Mouse (Mus musculus) ES-Bruce4 (cell line): ENCODE measurements around the gene Rtn3. TPM values are rescaled to one million over a fixed set of nuclear protein-coding genes. Genes with fewer than 3 reads are reported as not detected.

Experiments used
- H3K27ac ChIP-seq: 2 replicates; pipeline ENCODE4 v1.5.1; 2012; ENCODE audit warnings: low read length, inconsistent platforms; ENCODE audit not compliant: insufficient read depth
- H3K27me3 ChIP-seq: 2 replicates; pipeline ENCODE4 v1.6.1; 2012; ENCODE audit warnings: mild to moderate bottlenecking, low read length, inconsistent platforms; ENCODE audit not compliant: control insufficient read depth, poor library complexity, insufficient read depth, severe bottlenecking
- H3K36me3 ChIP-seq: 2 replicates; pipeline ENCODE4 v1.6.1; 2012; ENCODE audit warnings: inconsistent platforms, mild to moderate bottlenecking, low read length, moderate library complexity; ENCODE audit not compliant: control insufficient read depth, poor library complexity, insufficient read depth, severe bottlenecking
- H3K4me1 ChIP-seq: one replicate; pipeline ENCODE4 v1.8.1; 2011; ENCODE audit warnings: low read length; ENCODE audit not compliant: control insufficient read depth, insufficient read depth
- H3K4me3 ChIP-seq: 2 replicates; pipeline ENCODE4 v1.5.1; 2011; ENCODE audit warnings: low read depth, mild to moderate bottlenecking, low read length
- H3K9ac ChIP-seq: 2 replicates; pipeline ENCODE4 v1.6.1; 2012; ENCODE audit warnings: low read depth, mild to moderate bottlenecking, inconsistent platforms; ENCODE audit not compliant: poor library complexity, severe bottlenecking
- H3K9me3 ChIP-seq: replicated peaks from 2 replicates; pipeline ENCODE4 v1.6.1; 2012; ENCODE audit warnings: mild to moderate bottlenecking, low read length, inconsistent platforms; ENCODE audit not compliant: control insufficient read depth, poor library complexity, insufficient read depth, severe bottlenecking
- CTCF ChIP-seq: IDR thresholded peaks from one replicate; pipeline ENCODE4 v1.8.1; 2011; ENCODE audit warnings: low read depth, low read length
- EP300 ChIP-seq: IDR thresholded peaks from 2 replicates; pipeline ENCODE4 v1.6.1; 2011; ENCODE audit warnings: low read depth, low read length; ENCODE audit not compliant: insufficient read depth
- POLR2A ChIP-seq: IDR thresholded peaks from one replicate; pipeline ENCODE4 v1.8.1; 2011; ENCODE audit warnings: low read length; ENCODE audit not compliant: insufficient read depth
- polyA plus RNA-seq: library from polyadenylated mRNA; stranded (reverse); fragments of >200 nt; gene quantifications from 2 replicates; pipeline ENCODE4 v1.2.4, GENCODE M21; 2011; ENCODE audit warnings: low read depth; ENCODE audit not compliant: missing spikeins, insufficient read depth, insufficient read length

The Rtn3 gene
- polyA plus RNA-seq, 1 experiment = 162 TPM

DNA sequence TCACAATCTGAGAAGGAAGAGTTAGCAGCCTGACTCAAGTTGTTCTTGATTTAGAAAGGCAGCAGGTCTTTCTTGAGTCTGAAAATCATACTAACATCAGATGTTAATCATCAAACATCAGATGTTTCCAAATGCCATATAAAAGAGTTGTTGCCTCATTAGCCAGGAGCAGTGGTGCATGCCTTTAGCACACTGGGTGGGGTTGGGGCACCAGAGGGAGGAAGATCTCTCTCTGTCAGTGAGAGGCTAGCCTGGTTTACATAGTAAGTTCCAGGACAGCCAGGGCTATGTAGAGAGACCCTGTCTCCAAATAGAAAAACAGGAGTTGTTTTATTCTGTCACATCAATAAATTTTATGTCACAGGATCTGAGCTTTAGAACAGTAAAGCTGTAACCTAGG, 24.2 kb downstream of the Rtn3 start:
- TF ChIP-seq CTCF (no peak), POLR2A (no peak), EP300 (no peak)
- Histone ChIP-seq H3K9me3 (no peaks in the 10 kb centered on the region), H3K36me3 (peaks cover 5% of the 10 kb centered on the region), H3K27me3 (no peaks in the 10 kb centered on the region), H3K4me3 (no peak overlapping the region), H3K9ac (no peak overlapping the region), H3K4me1 (no peaks in the 10 kb centered on the region), H3K27ac (no peak overlapping the region)

DNA sequence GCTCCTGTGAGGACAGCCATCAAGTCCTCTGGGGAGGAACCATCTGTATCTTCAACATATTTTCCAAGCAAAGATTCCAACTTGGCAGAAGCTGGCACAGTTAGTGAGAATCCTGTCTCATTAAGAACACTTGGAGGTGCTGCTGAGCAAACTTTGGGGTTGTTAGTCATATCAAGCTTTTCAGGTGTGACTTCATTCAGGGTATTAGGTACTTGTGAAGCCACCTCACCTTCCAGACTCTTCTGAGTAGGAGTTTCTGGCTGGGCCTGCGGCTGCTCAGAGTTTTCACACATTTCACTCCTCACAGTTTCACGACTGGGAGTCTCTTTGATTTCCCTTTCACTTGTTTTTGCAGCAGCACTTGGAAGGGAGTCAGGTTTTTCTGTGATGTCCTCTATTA, 26.3 kb downstream of the Rtn3 start:
- no peaks in the 10 kb centered on the region for H3K4me1 ChIP-seq
- no peaks in the 10 kb centered on the region for H3K9me3 ChIP-seq
- no peak overlapping the region for H3K9ac ChIP-seq
- H3K27ac ChIP-seq = no peak overlapping the region
- H3K4me3 ChIP-seq = no peak overlapping the region
- H3K27me3 ChIP-seq = no peaks in the 10 kb centered on the region
- H3K36me3 ChIP-seq = peaks cover 5% of the 10 kb centered on the region
- TF ChIP-seq POLR2A (no peak), EP300 (no peak)

DNA sequence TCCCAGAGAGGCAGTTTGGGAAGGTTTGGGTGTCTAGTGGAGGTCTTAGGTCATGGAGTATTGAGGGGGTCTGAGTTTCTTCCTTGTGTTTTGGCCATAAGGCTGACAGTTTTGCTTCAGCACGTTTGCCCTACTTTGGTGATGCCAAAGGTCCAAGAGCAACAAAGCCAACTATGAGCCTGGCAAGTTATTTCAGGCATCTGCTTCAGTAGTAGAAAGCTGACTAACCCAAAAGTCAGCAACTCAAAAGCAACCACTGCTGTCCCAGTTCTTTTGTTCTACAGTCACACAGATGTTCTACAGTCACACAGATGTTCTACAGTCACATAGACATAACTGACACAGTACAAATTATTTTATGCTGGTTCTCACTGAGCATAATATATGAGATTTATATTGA, 37.5 kb downstream of the Rtn3 start:
- no peak for TF ChIP-seq CTCF
- TF ChIP-seq EP300 = no peak
- no peak for TF ChIP-seq POLR2A
- no peak overlapping the region for H3K9ac ChIP-seq
- no peaks in the 10 kb centered on the region for H3K27me3 ChIP-seq
- H3K4me1 ChIP-seq = no peaks in the 10 kb centered on the region
- no peak overlapping the region for H3K4me3 ChIP-seq
- H3K36me3 ChIP-seq = no peaks in the 10 kb centered on the region
- no peaks in the 10 kb centered on the region for H3K9me3 ChIP-seq
- H3K27ac ChIP-seq = no peak overlapping the region

DNA sequence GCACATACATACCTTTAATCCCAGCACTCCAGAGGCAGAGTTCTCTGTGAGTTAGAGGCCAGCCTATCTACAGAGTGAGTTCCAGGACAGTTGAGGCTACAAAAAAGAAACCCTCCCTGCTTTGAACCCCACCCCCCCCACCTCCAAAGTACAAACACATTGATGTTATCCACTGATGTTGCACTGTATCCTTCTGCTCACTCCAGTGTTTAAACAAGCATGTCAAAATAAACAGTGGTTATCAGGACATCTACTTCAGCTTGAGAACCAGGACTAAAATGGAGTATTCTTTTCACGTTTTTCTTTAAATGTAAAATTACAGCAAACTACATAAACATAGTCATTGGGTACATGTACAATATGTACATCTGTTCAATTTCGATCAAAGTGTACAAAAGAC, 38.0 kb downstream of the Rtn3 start:
- no peak overlapping the region for H3K27ac ChIP-seq
- no peak for TF ChIP-seq CTCF
- no peak for TF ChIP-seq EP300
- TF ChIP-seq POLR2A = no peak
- H3K36me3 ChIP-seq = no peaks in the 10 kb centered on the region
- no peaks in the 10 kb centered on the region for H3K4me1 ChIP-seq
- H3K9ac ChIP-seq = no peak overlapping the region
- no peaks in the 10 kb centered on the region for H3K9me3 ChIP-seq
- H3K27me3 ChIP-seq = no peaks in the 10 kb centered on the region
- H3K4me3 ChIP-seq = no peak overlapping the region

DNA sequence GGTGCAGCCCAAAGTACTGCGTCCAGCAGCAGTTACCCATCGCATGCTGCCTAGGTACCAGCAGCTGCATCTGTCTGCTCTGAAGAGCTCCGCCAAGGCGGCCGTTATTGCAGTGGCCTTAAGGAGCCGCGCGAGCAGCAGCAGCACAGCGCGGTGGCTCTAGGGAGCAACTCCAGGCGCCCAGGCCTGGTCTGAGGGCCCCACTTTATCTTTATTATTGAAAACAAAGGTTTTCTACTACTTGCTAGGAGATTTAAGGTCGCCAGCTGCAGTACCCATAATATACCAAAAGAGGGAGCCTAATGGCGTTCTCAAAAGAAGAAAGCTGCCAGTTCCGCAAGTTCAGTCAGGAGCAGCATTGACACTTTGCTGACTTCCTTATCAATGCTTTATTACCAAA, 41.6 kb downstream of the Rtn3 start:
- no peak for TF ChIP-seq EP300
- no peak for TF ChIP-seq CTCF
- TF ChIP-seq POLR2A = no peak
- Histone ChIP-seq H3K9ac (peak overlapping the region; percentile 54), H3K4me1 (no peaks in the 10 kb centered on the region), H3K4me3 (peak overlapping the region; percentile 45), H3K27ac (no peak overlapping the region), H3K9me3 (no peaks in the 10 kb centered on the region), H3K27me3 (no peaks in the 10 kb centered on the region), H3K36me3 (no peaks in the 10 kb centered on the region)

DNA sequence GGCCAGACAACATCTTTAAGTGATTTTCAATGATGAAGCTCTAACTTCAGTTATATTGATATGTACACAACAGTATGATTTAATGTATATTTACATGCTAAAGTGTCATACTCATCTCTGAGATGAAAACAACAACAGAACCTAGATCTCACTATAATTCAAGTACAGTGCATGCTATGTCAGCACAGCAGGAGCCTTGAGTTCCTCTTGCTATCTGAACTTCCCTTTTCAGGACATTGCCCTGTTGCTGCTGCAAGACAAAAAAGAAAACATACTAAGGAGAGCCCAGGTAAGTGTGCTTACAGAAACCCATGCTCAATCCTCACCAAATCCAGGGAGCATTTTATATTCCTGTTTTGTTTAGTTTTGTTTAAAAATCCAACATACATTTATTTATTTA, 44.8 kb downstream of the Rtn3 start:
- TF ChIP-seq POLR2A (no peak), EP300 (no peak), CTCF (no peak)
- no peaks in the 10 kb centered on the region for H3K27me3 ChIP-seq
- peaks cover 6% of the 10 kb centered on the region for H3K36me3 ChIP-seq
- H3K4me1 ChIP-seq = no peaks in the 10 kb centered on the region
- no peak overlapping the region for H3K4me3 ChIP-seq
- H3K27ac ChIP-seq = no peak overlapping the region
- H3K9ac ChIP-seq = no peak overlapping the region
- H3K9me3 ChIP-seq = no peaks in the 10 kb centered on the region
